Mouse (Mus musculus) myocyte (in vitro differentiated cells): ENCODE measurements around the gene Strbp.

Experiments
- POLR2A ChIP-seq: IDR thresholded peaks from one replicate; pipeline ENCODE4 v1.6.1; 2011; ENCODE audit warnings: low read depth, mild to moderate bottlenecking, control low read depth, moderate library complexity; ENCODE audit not compliant: insufficient read length
- USF1 ChIP-seq: IDR thresholded peaks from one replicate; pipeline ENCODE4 v1.6.1; 2011; ENCODE audit warnings: low read depth, mild to moderate bottlenecking, control low read depth, moderate library complexity

GRCm38 (mm10) chr2:37518561-37519285, 184.9 kb downstream of the Strbp start:
- TF ChIP-seq POLR2A, result no peak
- no peak for TF ChIP-seq USF1
